Mouse (Mus musculus): ENCODE measurements around the gene Hist1h2ak. TPM values are rescaled to one million over a fixed set of nuclear protein-coding genes. Genes with fewer than 3 reads are reported as not detected.

The Hist1h2ak gene
- polyA plus RNA-seq, 1 experiment from 2014 or later = 7.5 TPM

GRCm38 (mm10) chr13:21734010-21734905 is 19.4 kb downstream of the Hist1h2ak start:
- Histone ChIP-seq H3K36me3 (ENCODE audit: insufficient read depth, low read length) (no peaks in the 10 kb centered on the region), H3K4me1 (ENCODE audit: insufficient read depth, low read depth, low read length) (no peaks in the 10 kb centered on the region), H3K27ac (ENCODE audit: low read length) (0 out of 2 replicates have a peak overlapping the region, but pooled peaks have one; percentile 4), H3K4me3 (ENCODE audit: low read depth, low read length) (peak overlapping the region; percentile 47), H3K9ac (replicated peaks; ENCODE audit: low read depth) (no peak overlapping the region; the same call in 1 of the 2 replicates), H3K27me3 (replicated peaks; ENCODE audit: insufficient read depth, low read length) (no peaks in the 10 kb centered on the region), H3K4me2 (replicated peaks; ENCODE audit: low read depth, low read length) (peak overlapping the region; percentile 61), H3K9me3 (ENCODE audit: low read length) (no peaks in the 10 kb centered on the region)
- peak; percentile 95 for DNase-seq (ENCODE audit: low spot score)
- peak; percentile 81 for ATAC-seq
- no peak for TF ChIP-seq EP300 (IDR thresholded peaks at IDR 0.05)
- TF ChIP-seq CTCF (IDR thresholded peaks at IDR 0.05) = peak; percentile 92
- WGBS = 1% methylated on average over 21 of the region's 21 CpGs

GRCm38 (mm10) chr13:21733466-21733865 is 20.2 kb downstream of the Hist1h2ak start:
- ATAC-seq (no peak), DNase-seq (ENCODE audit: low spot score) (no peak)
- Histone ChIP-seq H3K4me2 (replicated peaks; ENCODE audit: low read depth, low read length) (no peak overlapping the region), H3K4me1 (ENCODE audit: insufficient read depth, low read depth, low read length) (no peaks in the 10 kb centered on the region), H3K27me3 (replicated peaks; ENCODE audit: insufficient read depth, low read length) (no peaks in the 10 kb centered on the region), H3K27ac (ENCODE audit: low read length) (no peak overlapping the region), H3K36me3 (ENCODE audit: insufficient read depth, low read length) (no peaks in the 10 kb centered on the region), H3K9ac (replicated peaks; ENCODE audit: low read depth) (no peak overlapping the region), H3K9me3 (ENCODE audit: low read length) (no peaks in the 10 kb centered on the region), H3K4me3 (ENCODE audit: low read depth, low read length) (no peak overlapping the region)
- TF ChIP-seq EP300 (IDR thresholded peaks at IDR 0.05) = no peak
- TF ChIP-seq CTCF (IDR thresholded peaks at IDR 0.05) = peak; percentile 18; the same call in 1 of the 2 replicates
- 77% methylated on average over 5 of the region's 5 CpGs for WGBS

DNA sequence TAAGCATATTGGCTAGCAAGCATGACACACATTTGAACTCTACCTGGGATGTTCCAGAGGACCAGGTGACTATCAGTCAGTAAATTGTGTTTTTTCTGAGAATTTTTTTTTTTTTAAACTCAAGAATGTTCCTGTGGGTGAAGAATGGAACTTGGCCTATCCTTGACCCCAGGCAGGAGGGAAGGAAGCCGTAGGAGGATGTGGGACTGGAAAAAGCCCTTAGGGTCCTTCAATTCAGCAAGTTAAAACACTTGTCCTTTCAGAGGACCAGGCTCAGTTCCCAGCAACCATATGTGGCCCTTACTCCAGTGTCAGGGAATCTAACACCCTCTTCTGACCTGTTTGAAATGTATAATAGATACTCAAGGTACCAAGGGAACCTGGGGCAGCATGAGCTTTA is 24.1 kb downstream of the Hist1h2ak start:
- Histone ChIP-seq H3K9me3 (ENCODE audit: low read length) (no peaks in the 10 kb centered on the region), H3K9ac (replicated peaks; ENCODE audit: low read depth) (no peak overlapping the region), H3K4me2 (replicated peaks; ENCODE audit: low read depth, low read length) (no peak overlapping the region), H3K27me3 (replicated peaks; ENCODE audit: insufficient read depth, low read length) (no peaks in the 10 kb centered on the region), H3K4me1 (ENCODE audit: insufficient read depth, low read depth, low read length) (no peaks in the 10 kb centered on the region), H3K36me3 (ENCODE audit: insufficient read depth, low read length) (no peaks in the 10 kb centered on the region), H3K4me3 (ENCODE audit: low read depth, low read length) (no peak overlapping the region), H3K27ac (ENCODE audit: low read length) (no peak overlapping the region)
- WGBS = 40% methylated on average over 1 of the region's 1 CpGs
- no peak for ATAC-seq
- no peak for DNase-seq (ENCODE audit: low spot score)
- TF ChIP-seq CTCF (IDR thresholded peaks at IDR 0.05) (no peak), EP300 (IDR thresholded peaks at IDR 0.05) (no peak)

- no peak overlapping the region for H3K27ac ChIP-seq (ENCODE audit: low read length)
- no peak overlapping the region for H3K4me2 ChIP-seq (replicated peaks; ENCODE audit: low read depth, low read length)
- no peaks in the 10 kb centered on the region for H3K36me3 ChIP-seq (ENCODE audit: insufficient read depth, low read length)
- H3K4me1 ChIP-seq (ENCODE audit: insufficient read depth, low read depth, low read length) = no peaks in the 10 kb centered on the region
- ATAC-seq (no peak), DNase-seq (ENCODE audit: low spot score) (no peak)
- H3K9me3 ChIP-seq (ENCODE audit: low read length) = no peaks in the 10 kb centered on the region
- TF ChIP-seq CTCF (IDR thresholded peaks at IDR 0.05) (no peak), EP300 (IDR thresholded peaks at IDR 0.05) (no peak)
- no peak overlapping the region for H3K9ac ChIP-seq (replicated peaks; ENCODE audit: low read depth)
- H3K27me3 ChIP-seq (replicated peaks; ENCODE audit: insufficient read depth, low read length) = no peaks in the 10 kb centered on the region
- 39% methylated on average over 9 of the region's 11 CpGs for WGBS
- no peak overlapping the region for H3K4me3 ChIP-seq (ENCODE audit: low read depth, low read length)
These were observed 25.6 kb downstream of the Hist1h2ak start for GRCm38 (mm10) chr13:21727948-21728572.

- H3K4me3 ChIP-seq (ENCODE audit: low read depth, low read length) = no peak overlapping the region
- ATAC-seq (no peak), DNase-seq (ENCODE audit: low spot score) (no peak)
- peaks cover 2% of the 10 kb centered on the region; the same call in 1 of the 2 replicates for H3K4me1 ChIP-seq (ENCODE audit: insufficient read depth, low read depth, low read length)
- H3K27me3 ChIP-seq (replicated peaks; ENCODE audit: insufficient read depth, low read length) = no peaks in the 10 kb centered on the region
- no peak overlapping the region for H3K9ac ChIP-seq (replicated peaks; ENCODE audit: low read depth)
- H3K4me2 ChIP-seq (replicated peaks; ENCODE audit: low read depth, low read length) = no peak overlapping the region
- 31% methylated on average over 5 of the region's 5 CpGs for WGBS
- TF ChIP-seq EP300 (IDR thresholded peaks at IDR 0.05) = no peak
- TF ChIP-seq CTCF (IDR thresholded peaks at IDR 0.05) = no peak
- H3K9me3 ChIP-seq (ENCODE audit: low read length) = no peaks in the 10 kb centered on the region
- no peak overlapping the region for H3K27ac ChIP-seq (ENCODE audit: low read length)
- no peaks in the 10 kb centered on the region for H3K36me3 ChIP-seq (ENCODE audit: insufficient read depth, low read length)
These were observed 30.4 kb downstream of the Hist1h2ak start for GRCm38 (mm10) chr13:21722993-21723836.

Measured in lung, postnatal 0 days (tissue).